Mouse (Mus musculus) midbrain, embryonic 12.5 days (tissue): ENCODE results near the gene Bmt2. TPM values are rescaled to one million over a fixed set of nuclear protein-coding genes. Genes with fewer than 3 reads are reported as not detected.

Experiments used
- ATAC-seq: fragments of 200-750 bp; cut with Nextera tagmentation; 2 replicates; pipeline ENCODE4 v1.8.0; 2017; ENCODE audit warnings: low read depth, moderate TSS enrichment, moderate library complexity; ENCODE audit not compliant: low FRiP score
- H3K27ac ChIP-seq: fragments of 300-500 bp; sonication (generic); replicated peaks from 2 replicates; pipeline ENCODE4 v1.5.1; 2016; ENCODE audit warnings: mild to moderate bottlenecking
- H3K27me3 ChIP-seq: fragments of 300-500 bp; sonication (generic); 2 replicates; pipeline ENCODE4 v1.6.1; 2016; ENCODE audit warnings: mild to moderate bottlenecking
- H3K36me3 ChIP-seq: fragments of 300-500 bp; sonication (generic); 2 replicates; pipeline ENCODE4 v1.6.1; 2016
- H3K4me1 ChIP-seq: fragments of 300-500 bp; sonication (generic); 2 replicates; pipeline ENCODE4 v1.6.1; 2016
- H3K4me2 ChIP-seq: fragments of 300-500 bp; sonication (generic); replicated peaks from 2 replicates; pipeline ENCODE4 v1.6.1; 2016; ENCODE audit warnings: mild to moderate bottlenecking, moderate library complexity
- H3K4me3 ChIP-seq: fragments of 300-500 bp; sonication (generic); 2 replicates; pipeline ENCODE4 v1.5.1; 2016; ENCODE audit warnings: mild to moderate bottlenecking
- H3K9ac ChIP-seq: fragments of 300-500 bp; sonication (generic); replicated peaks from 2 replicates; pipeline ENCODE4 v1.6.1; 2016; ENCODE audit warnings: mild to moderate bottlenecking, moderate library complexity
- H3K9me3 ChIP-seq: fragments of 300-500 bp; sonication (generic); 2 replicates; pipeline ENCODE4 v1.6.1; 2016; ENCODE audit warnings: mild to moderate bottlenecking
- WGBS: fragments of 180-500 bp; shearing (Covaris S2); methylation state at CpG from one replicate; pipeline ENCODE4 v1.1.7; 2016; 5-methylcytosine and 5-hydroxymethylcytosine counted together
- polyA plus RNA-seq: library from polyadenylated mRNA; unstranded; fragments of >200 nt; fragmentation: Nextera tagmentation; extraction: Ambion mirVana; gene quantifications from 2 replicates; pipeline ENCODE4 v1.2.1, GENCODE M21; 2016

The Bmt2 gene
- polyA plus RNA-seq, 1 experiment from 2014 or later: 27.2 TPM

- 91% methylated on average over 5 of the region's 5 CpGs for WGBS
- Histone ChIP-seq H3K4me1 (peaks cover 11% of the 10 kb centered on the region), H3K27me3 (no peaks in the 10 kb centered on the region), H3K4me2 (no peak overlapping the region), H3K27ac (no peak overlapping the region), H3K9me3 (no peaks in the 10 kb centered on the region), H3K36me3 (no peaks in the 10 kb centered on the region), H3K9ac (no peak overlapping the region), H3K4me3 (no peak overlapping the region)
- no peak for ATAC-seq
Observed at GRCm38 (mm10) chr6:13674600-13675305, 3.0 kb downstream of the Bmt2 start.

GRCm38 (mm10) chr6:13665646-13666045 lies 12.1 kb downstream of the Bmt2 start:
- Histone ChIP-seq H3K4me2 (no peak overlapping the region), H3K9me3 (no peaks in the 10 kb centered on the region), H3K4me1 (no peaks in the 10 kb centered on the region), H3K36me3 (peaks cover 14% of the 10 kb centered on the region), H3K27ac (no peak overlapping the region), H3K27me3 (no peaks in the 10 kb centered on the region), H3K4me3 (no peak overlapping the region), H3K9ac (no peak overlapping the region)
- 88% methylated on average over 7 of the region's 7 CpGs for WGBS
- no peak for ATAC-seq

GRCm38 (mm10) chr6:13658016-13658415 lies 19.8 kb downstream of the Bmt2 start:
- Histone ChIP-seq H3K36me3 (peaks cover 17% of the 10 kb centered on the region), H3K4me1 (no peaks in the 10 kb centered on the region), H3K4me3 (no peak overlapping the region), H3K9ac (no peak overlapping the region), H3K9me3 (no peaks in the 10 kb centered on the region), H3K27me3 (no peaks in the 10 kb centered on the region), H3K4me2 (no peak overlapping the region), H3K27ac (no peak overlapping the region)
- ATAC-seq: peak; percentile 44; the same call in 1 of the 2 replicates
- 34% methylated on average over 2 of the region's 2 CpGs for WGBS

GRCm38 (mm10) chr6:13654081-13654480 lies 23.7 kb downstream of the Bmt2 start:
- no peaks in the 10 kb centered on the region for H3K9me3 ChIP-seq
- H3K27me3 ChIP-seq: no peaks in the 10 kb centered on the region
- H3K4me3 ChIP-seq: no peak overlapping the region
- H3K4me2 ChIP-seq: no peak overlapping the region
- no peak for ATAC-seq
- no peak overlapping the region for H3K27ac ChIP-seq
- H3K4me1 ChIP-seq: no peaks in the 10 kb centered on the region
- peaks cover 16% of the 10 kb centered on the region; the same call in 1 of the 2 replicates for H3K36me3 ChIP-seq
- H3K9ac ChIP-seq: no peak overlapping the region

GRCm38 (mm10) chr6:13652284-13652683 lies 25.5 kb downstream of the Bmt2 start:
- no peak overlapping the region for H3K27ac ChIP-seq
- ATAC-seq: no peak
- WGBS: 97% methylated on average over 3 of the region's 3 CpGs
- H3K4me1 ChIP-seq: no peaks in the 10 kb centered on the region
- H3K36me3 ChIP-seq: peaks cover 26% of the 10 kb centered on the region
- no peak overlapping the region for H3K4me2 ChIP-seq
- no peaks in the 10 kb centered on the region for H3K27me3 ChIP-seq
- H3K9ac ChIP-seq: no peak overlapping the region
- no peak overlapping the region for H3K4me3 ChIP-seq
- H3K9me3 ChIP-seq: peaks cover 11% of the 10 kb centered on the region; the same call in 1 of the 2 replicates

- ATAC-seq: no peak
- H3K4me2 ChIP-seq: no peak overlapping the region
- H3K36me3 ChIP-seq: peaks cover 26% of the 10 kb centered on the region
- H3K4me1 ChIP-seq: no peaks in the 10 kb centered on the region
- WGBS: 96% methylated on average over 3 of the region's 3 CpGs
- no peak overlapping the region for H3K27ac ChIP-seq
- no peaks in the 10 kb centered on the region for H3K27me3 ChIP-seq
- H3K4me3 ChIP-seq: no peak overlapping the region
- H3K9me3 ChIP-seq: peaks cover 11% of the 10 kb centered on the region; the same call in 1 of the 2 replicates
- no peak overlapping the region for H3K9ac ChIP-seq
Observed at GRCm38 (mm10) chr6:13650854-13651253, 26.9 kb downstream of the Bmt2 start.

- no peak overlapping the region for H3K4me3 ChIP-seq
- H3K27me3 ChIP-seq: no peaks in the 10 kb centered on the region
- H3K4me1 ChIP-seq: no peaks in the 10 kb centered on the region
- peaks cover 21% of the 10 kb centered on the region for H3K36me3 ChIP-seq
- no peak overlapping the region for H3K4me2 ChIP-seq
- H3K27ac ChIP-seq: no peak overlapping the region
- H3K9me3 ChIP-seq: peaks cover 11% of the 10 kb centered on the region; the same call in 1 of the 2 replicates
- ATAC-seq: 0 out of 2 replicates have a peak, but pooled peaks have one; percentile 16
- H3K9ac ChIP-seq: no peak overlapping the region
Observed at GRCm38 (mm10) chr6:13648305-13648704, 29.5 kb downstream of the Bmt2 start.

GRCm38 (mm10) chr6:13636582-13636989 lies 41.2 kb downstream of the Bmt2 start:
- H3K27ac ChIP-seq: no peak overlapping the region
- H3K4me1 ChIP-seq: no peaks in the 10 kb centered on the region
- ATAC-seq: no peak
- H3K9me3 ChIP-seq: no peaks in the 10 kb centered on the region
- peaks cover 13% of the 10 kb centered on the region for H3K36me3 ChIP-seq
- H3K4me3 ChIP-seq: no peak overlapping the region
- no peaks in the 10 kb centered on the region for H3K27me3 ChIP-seq
- WGBS: 89% methylated on average over 3 of the region's 3 CpGs
- H3K4me2 ChIP-seq: no peak overlapping the region
- no peak overlapping the region for H3K9ac ChIP-seq

GRCm38 (mm10) chr6:13632571-13632970 lies 45.2 kb downstream of the Bmt2 start:
- WGBS: 91% methylated on average over 1 of the region's 1 CpGs

GRCm38 (mm10) chr6:13630607-13631006 lies 47.2 kb downstream of the Bmt2 start:
- H3K36me3 ChIP-seq: peaks cover 11% of the 10 kb centered on the region; the same call in 1 of the 2 replicates
- no peak overlapping the region for H3K4me2 ChIP-seq
- H3K4me3 ChIP-seq: no peak overlapping the region
- 81% methylated on average over 2 of the region's 2 CpGs for WGBS
- H3K9ac ChIP-seq: no peak overlapping the region
- H3K9me3 ChIP-seq: no peaks in the 10 kb centered on the region
- no peaks in the 10 kb centered on the region for H3K27me3 ChIP-seq
- no peak for ATAC-seq
- H3K27ac ChIP-seq: no peak overlapping the region
- H3K4me1 ChIP-seq: no peaks in the 10 kb centered on the region

More at GRCm38 (mm10) chr6:13632571-13632970, 45.2 kb downstream of the Bmt2 start:
- H3K4me3 ChIP-seq: no peak overlapping the region
- H3K4me2 ChIP-seq: no peak overlapping the region
- H3K27ac ChIP-seq: no peak overlapping the region
- ATAC-seq: no peak
- H3K9ac ChIP-seq: no peak overlapping the region
- no peaks in the 10 kb centered on the region for H3K4me1 ChIP-seq
- peaks cover 11% of the 10 kb centered on the region; the same call in 1 of the 2 replicates for H3K36me3 ChIP-seq
- H3K27me3 ChIP-seq: no peaks in the 10 kb centered on the region
- H3K9me3 ChIP-seq: no peaks in the 10 kb centered on the region

- H3K4me3 ChIP-seq: no peak overlapping the region
- H3K4me2 ChIP-seq: no peak overlapping the region
- H3K4me1 ChIP-seq: no peaks in the 10 kb centered on the region
- H3K36me3 ChIP-seq: no peaks in the 10 kb centered on the region
- 82% methylated on average over 2 of the region's 2 CpGs for WGBS
- no peak overlapping the region for H3K27ac ChIP-seq
- no peak for ATAC-seq
- H3K27me3 ChIP-seq: no peaks in the 10 kb centered on the region
- H3K9me3 ChIP-seq: no peaks in the 10 kb centered on the region
- H3K9ac ChIP-seq: no peak overlapping the region
Observed at GRCm38 (mm10) chr6:13619618-13620017, 58.1 kb downstream of the Bmt2 start.

GRCm38 (mm10) chr6:13617110-13617509 lies 60.7 kb downstream of the Bmt2 start:
- H3K4me1 ChIP-seq: no peaks in the 10 kb centered on the region
- 90% methylated on average over 3 of the region's 3 CpGs for WGBS

GRCm38 (mm10) chr6:13614568-13614967 lies 63.2 kb downstream of the Bmt2 start:
- ATAC-seq: no peak
- Histone ChIP-seq H3K4me2 (no peak overlapping the region), H3K9ac (no peak overlapping the region), H3K9me3 (no peaks in the 10 kb centered on the region), H3K27me3 (no peaks in the 10 kb centered on the region), H3K4me3 (no peak overlapping the region), H3K4me1 (no peaks in the 10 kb centered on the region), H3K27ac (no peak overlapping the region), H3K36me3 (no peaks in the 10 kb centered on the region)
- WGBS: 91% methylated on average over 3 of the region's 3 CpGs

More at GRCm38 (mm10) chr6:13617110-13617509, 60.7 kb downstream of the Bmt2 start:
- no peaks in the 10 kb centered on the region for H3K9me3 ChIP-seq
- no peak overlapping the region for H3K4me2 ChIP-seq
- no peaks in the 10 kb centered on the region for H3K36me3 ChIP-seq
- no peaks in the 10 kb centered on the region for H3K27me3 ChIP-seq
- no peak overlapping the region for H3K4me3 ChIP-seq
- no peak overlapping the region for H3K27ac ChIP-seq
- ATAC-seq: no peak
- H3K9ac ChIP-seq: no peak overlapping the region
